Mouse (Mus musculus) erythroblast, embryonic 14.5 days (primary cell): ENCODE results near the gene Slc7a1. TPM values are rescaled to one million over a fixed set of nuclear protein-coding genes. Genes with fewer than 3 reads are reported as not detected.

Source experiments
- H3K27me3 ChIP-seq: 2 replicates; pipeline ENCODE4 v1.6.1; 2012; ENCODE audit warnings: inconsistent platforms; ENCODE audit not compliant: control insufficient read depth
- H3K36me3 ChIP-seq: 2 replicates; pipeline ENCODE4 v1.6.1; 2012; ENCODE audit warnings: mild to moderate bottlenecking, inconsistent platforms; ENCODE audit not compliant: control insufficient read depth
- H3K4me1 ChIP-seq: 2 replicates; pipeline ENCODE4 v1.6.1; 2012; ENCODE audit warnings: inconsistent platforms; ENCODE audit not compliant: control insufficient read depth
- H3K4me3 ChIP-seq: replicated peaks from 2 replicates; pipeline ENCODE3; 2012; ENCODE audit warnings: moderate library complexity, mild to moderate bottlenecking, inconsistent platforms
- H3K9me3 ChIP-seq: 2 replicates; pipeline ENCODE4 v1.6.1; 2012; ENCODE audit warnings: low read length, inconsistent platforms, mixed read lengths; ENCODE audit not compliant: control insufficient read depth
- GATA1 ChIP-seq: IDR thresholded peaks from 2 replicates; pipeline ENCODE4 v1.6.1; 2012; ENCODE audit warnings: low read length, inconsistent platforms, mixed read lengths
- TAL1 ChIP-seq: IDR thresholded peaks from 3 replicates; pipeline ENCODE4 v1.6.1; 2012; ENCODE audit warnings: low read length, inconsistent platforms, mixed read lengths
- polyA plus RNA-seq: library from polyadenylated mRNA; stranded (reverse); fragments of >175 nt; gene quantifications from 2 replicates; pipeline ENCODE4 v1.2.3, GENCODE M21; 2012

The Slc7a1 gene
- 0.65 and 0.89 TPM in 2 replicates for polyA plus RNA-seq

DNA sequence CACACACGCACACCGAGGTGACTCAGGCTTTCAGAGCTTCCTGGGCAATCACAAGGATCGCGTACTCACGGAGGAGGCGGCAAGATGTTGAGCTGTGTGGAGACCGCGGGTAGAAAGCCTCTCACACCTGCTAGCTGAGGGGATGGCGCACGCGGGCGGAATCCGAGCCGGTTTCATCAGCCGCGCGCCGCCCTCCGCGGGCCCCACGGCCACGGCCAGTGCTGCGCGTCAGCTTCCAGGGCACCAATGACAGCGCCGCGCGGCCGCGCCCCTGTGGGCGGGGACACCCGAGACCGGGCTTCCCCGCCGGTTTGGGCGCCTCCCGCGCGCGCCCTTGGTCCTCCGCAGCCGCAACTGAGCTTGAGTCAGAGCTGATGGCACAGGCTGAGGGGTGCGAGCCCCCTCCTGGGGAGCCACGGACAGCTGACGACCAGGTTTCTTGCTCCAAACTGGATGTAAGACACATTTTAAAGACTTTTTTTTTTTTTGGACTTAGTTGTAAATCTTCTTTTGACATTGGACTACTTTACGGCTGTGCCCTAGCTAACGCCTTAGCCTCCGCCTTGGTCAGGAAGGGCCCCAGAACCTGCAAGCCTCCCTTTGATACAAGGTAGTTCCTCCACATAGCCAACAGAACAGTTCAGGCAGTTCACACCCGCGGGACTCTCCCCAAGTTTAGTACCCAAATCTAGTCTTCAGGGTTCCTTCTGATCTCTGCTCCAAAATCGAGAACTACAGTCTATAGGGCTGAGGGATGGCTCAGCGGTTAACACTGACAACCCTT, at the start of gene Slc7a1:
Slc7a1 (minus strand) TSS at position 245 of the 784 bp plus-strand sequence.
- peaks cover 19% of the 10 kb centered on the region for H3K27me3 ChIP-seq
- H3K9me3 ChIP-seq: peaks cover 8% of the 10 kb centered on the region
- peaks cover 44% of the 10 kb centered on the region for H3K4me1 ChIP-seq
- peaks cover 29% of the 10 kb centered on the region for H3K36me3 ChIP-seq
- no peak for TF ChIP-seq GATA1
- TF ChIP-seq TAL1: no peak
- peak within 1 kb of the TSS; percentile 98 for H3K4me3 ChIP-seq

DNA sequence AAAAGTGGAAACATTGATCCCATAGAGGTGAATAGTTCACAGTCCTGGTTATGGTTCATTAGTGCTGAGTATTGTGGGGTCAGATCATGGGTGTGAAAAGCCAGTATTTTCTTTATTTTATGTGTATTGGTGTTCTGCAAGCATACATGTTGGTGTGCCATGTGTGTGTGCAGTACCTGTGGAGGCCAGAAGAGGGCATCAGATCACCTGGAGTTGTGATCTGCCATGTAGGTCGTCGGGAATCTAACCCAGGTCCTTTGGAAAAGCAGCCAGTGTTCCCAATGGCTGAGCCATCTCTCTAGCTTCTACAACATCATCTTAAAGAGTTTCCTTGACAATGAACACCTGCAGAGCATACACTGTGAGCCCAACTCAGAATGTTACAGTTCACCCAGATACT, 45.3 kb upstream of the Slc7a1 start:
- H3K36me3 ChIP-seq: no peaks in the 10 kb centered on the region
- H3K4me3 ChIP-seq: no peak overlapping the region
- H3K4me1 ChIP-seq: no peaks in the 10 kb centered on the region
- H3K27me3 ChIP-seq: no peaks in the 10 kb centered on the region
- peaks cover 13% of the 10 kb centered on the region for H3K9me3 ChIP-seq
- no peak for TF ChIP-seq GATA1
- no peak for TF ChIP-seq TAL1

DNA sequence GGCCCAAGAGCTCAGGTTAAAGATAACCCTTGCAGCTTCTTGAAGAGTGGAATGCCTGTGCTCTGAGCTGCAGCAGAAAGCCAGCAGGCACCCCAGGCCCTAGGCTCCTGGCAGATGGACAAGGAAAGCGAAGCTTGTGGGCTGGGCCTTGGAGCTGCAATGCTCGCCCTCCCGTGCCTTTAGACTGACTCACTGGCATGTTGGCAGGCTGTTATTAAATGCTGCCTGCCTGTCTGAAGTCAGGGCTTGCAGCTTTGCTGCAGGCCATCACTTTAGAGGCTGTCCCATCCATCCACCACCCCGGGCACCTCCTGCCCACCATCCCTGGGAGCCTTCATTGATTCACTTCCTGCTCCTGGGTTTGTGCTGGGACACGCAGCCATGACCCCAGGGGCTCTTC, 44.0 kb upstream of the Slc7a1 start:
- no peak overlapping the region for H3K4me3 ChIP-seq
- H3K36me3 ChIP-seq: no peaks in the 10 kb centered on the region
- TF ChIP-seq GATA1 (no peak), TAL1 (no peak)
- no peaks in the 10 kb centered on the region for H3K27me3 ChIP-seq
- peaks cover 13% of the 10 kb centered on the region for H3K9me3 ChIP-seq
- H3K4me1 ChIP-seq: no peaks in the 10 kb centered on the region

DNA sequence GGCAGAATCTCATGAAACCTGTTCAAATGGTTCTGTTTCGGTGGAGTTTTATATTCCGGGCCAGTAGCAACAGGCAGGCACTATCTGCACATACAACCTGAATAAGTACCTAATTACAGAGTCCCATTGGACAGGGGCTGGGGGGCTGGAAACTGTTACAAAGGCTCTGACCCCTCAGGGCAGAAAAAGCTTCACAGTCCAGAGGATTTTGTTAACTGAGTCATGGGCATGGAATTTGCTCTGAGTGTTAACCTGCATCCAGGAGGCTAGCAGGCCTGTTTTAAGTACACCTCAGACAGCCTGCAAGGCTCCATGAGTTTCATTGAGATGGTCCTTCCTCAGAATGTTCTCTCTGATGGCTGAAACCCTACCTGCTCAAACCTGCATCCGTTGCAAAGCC, 36.0 kb upstream of the Slc7a1 start:
- Histone ChIP-seq H3K36me3 (no peaks in the 10 kb centered on the region), H3K9me3 (peaks cover 2% of the 10 kb centered on the region; the same call in 1 of the 2 replicates), H3K4me1 (no peaks in the 10 kb centered on the region), H3K27me3 (no peaks in the 10 kb centered on the region), H3K4me3 (no peak overlapping the region)
- TF ChIP-seq GATA1: no peak
- no peak for TF ChIP-seq TAL1

DNA sequence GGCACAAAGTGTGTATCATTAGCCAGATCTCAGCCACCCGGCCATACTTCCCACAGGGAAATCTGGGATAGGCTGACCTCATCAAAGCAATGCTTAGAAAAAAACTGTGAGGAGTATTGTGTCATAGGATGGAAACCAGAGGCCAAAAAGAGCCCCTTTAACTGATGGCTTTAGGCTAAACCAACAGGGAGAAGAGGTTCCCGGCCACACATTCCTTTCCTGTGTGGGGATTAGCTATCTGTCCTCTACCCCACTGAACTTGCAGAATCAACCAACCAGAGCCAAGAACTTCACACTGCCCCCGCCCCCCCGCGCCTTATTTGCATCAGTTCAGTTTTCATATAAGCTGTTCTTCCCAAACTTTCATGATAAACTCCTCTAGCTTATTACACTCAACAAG, 32.4 kb upstream of the Slc7a1 start:
- peaks cover 2% of the 10 kb centered on the region for H3K9me3 ChIP-seq
- H3K4me3 ChIP-seq: no peak overlapping the region
- H3K4me1 ChIP-seq: no peaks in the 10 kb centered on the region
- H3K36me3 ChIP-seq: no peaks in the 10 kb centered on the region
- TF ChIP-seq GATA1 (no peak), TAL1 (no peak)
- no peaks in the 10 kb centered on the region for H3K27me3 ChIP-seq

DNA sequence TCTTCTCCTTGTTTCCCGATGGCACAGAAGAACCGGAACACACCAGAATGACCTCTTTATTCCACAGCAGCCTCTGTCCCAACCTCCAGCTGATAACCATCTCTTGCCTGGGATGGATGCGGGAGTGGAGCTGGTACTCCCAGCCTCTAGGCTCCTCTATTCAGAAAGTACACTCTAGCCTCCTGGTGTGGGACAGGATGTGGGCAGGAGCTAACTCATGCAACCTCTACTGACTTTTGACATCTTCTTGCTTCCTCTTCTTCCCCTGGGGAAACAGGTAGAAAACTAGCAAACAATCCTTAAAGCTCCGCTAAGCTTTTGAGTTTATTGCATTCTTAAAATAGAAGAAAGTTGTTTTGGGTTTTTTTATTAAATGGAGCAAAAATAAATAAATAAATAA, 29.1 kb upstream of the Slc7a1 start:
- Histone ChIP-seq H3K4me3 (no peak overlapping the region), H3K4me1 (no peaks in the 10 kb centered on the region)

DNA sequence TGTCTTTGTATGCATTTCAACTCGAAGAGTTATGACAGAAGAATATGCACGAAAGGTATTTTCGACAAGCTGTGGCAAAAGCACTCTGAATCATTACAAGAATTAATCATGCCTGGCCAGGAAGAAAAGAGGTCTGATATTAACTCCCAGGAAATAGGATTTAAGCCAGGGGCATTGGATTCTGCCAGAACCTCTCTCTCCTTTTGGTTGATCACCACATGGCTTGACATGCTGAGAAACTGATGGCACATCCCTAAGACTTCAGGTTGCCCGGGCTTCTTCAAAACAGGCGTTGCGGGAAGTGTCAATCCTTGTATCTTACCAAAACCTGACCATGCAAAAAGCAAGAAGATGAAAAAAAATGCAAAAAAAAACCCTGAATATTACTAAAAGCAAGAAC, 25.4 kb upstream of the Slc7a1 start:
- Histone ChIP-seq H3K4me3 (no peak overlapping the region), H3K27me3 (no peaks in the 10 kb centered on the region), H3K36me3 (no peaks in the 10 kb centered on the region), H3K4me1 (no peaks in the 10 kb centered on the region), H3K9me3 (no peaks in the 10 kb centered on the region)
- no peak for TF ChIP-seq GATA1

More for the DNA sequence above, 29.1 kb upstream of the Slc7a1 start:
- TF ChIP-seq TAL1 (no peak), GATA1 (no peak)
- H3K9me3 ChIP-seq: peaks cover 2% of the 10 kb centered on the region
- H3K27me3 ChIP-seq: no peaks in the 10 kb centered on the region
- no peaks in the 10 kb centered on the region for H3K36me3 ChIP-seq

DNA sequence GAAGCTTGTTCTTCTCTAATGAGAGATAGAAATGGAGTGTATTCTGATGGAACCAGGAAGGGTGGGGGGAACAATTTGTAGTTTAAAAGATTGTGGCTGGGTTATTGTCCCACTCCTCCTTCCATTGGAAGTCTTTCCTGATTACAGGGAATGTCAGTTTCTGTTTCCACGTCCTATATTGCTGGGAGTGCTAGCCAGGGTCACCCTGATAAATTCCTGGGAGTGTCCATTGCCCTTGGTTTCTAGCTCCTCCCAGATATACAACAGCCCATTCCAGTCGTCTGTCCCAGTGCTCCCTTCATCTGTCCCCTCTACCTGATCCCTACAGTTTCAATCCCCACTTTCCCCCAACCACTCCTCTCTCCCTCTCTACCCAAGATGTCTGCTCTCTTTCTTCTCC, 21.6 kb upstream of the Slc7a1 start:
- no peaks in the 10 kb centered on the region for H3K36me3 ChIP-seq
- H3K4me3 ChIP-seq: no peak overlapping the region
- no peak for TF ChIP-seq TAL1
- no peak for TF ChIP-seq GATA1
- H3K4me1 ChIP-seq: no peaks in the 10 kb centered on the region
- H3K9me3 ChIP-seq: peaks cover 14% of the 10 kb centered on the region
- no peaks in the 10 kb centered on the region for H3K27me3 ChIP-seq

DNA sequence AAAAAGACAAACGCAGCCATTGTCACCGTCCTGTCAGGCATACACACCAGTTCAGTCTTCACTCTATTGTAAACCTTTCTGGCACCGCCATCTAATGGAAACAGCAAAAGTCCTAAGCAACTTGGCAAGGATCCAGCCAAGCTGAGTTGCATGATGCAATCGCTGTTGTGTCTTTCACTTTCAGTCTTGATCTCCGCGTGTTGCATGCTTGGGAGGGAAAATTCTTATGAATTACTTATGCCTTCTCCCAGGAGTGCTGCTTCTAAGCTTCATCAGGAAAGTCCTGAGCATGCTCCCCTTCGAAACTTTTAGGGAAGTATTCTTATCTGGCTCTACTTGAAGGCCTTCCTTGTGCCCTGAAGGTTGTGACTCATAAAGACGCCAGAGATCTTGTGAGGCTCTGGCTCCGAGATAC, 19.4 kb upstream of the Slc7a1 start:
- H3K9me3 ChIP-seq: peaks cover 14% of the 10 kb centered on the region
- no peaks in the 10 kb centered on the region for H3K4me1 ChIP-seq
- H3K27me3 ChIP-seq: no peaks in the 10 kb centered on the region
- no peak overlapping the region for H3K4me3 ChIP-seq
- no peak for TF ChIP-seq TAL1
- TF ChIP-seq GATA1: no peak
- no peaks in the 10 kb centered on the region for H3K36me3 ChIP-seq
